Mouse (Mus musculus) kidney, postnatal 0 days (tissue): ENCODE measurements around the gene Slc27a5. TPM values are rescaled to one million over a fixed set of nuclear protein-coding genes. Genes with fewer than 3 reads are reported as not detected.
A peak's percentile ranks its signal among the peaks of the same experiment; 100 is the strongest.

Experiments used
- ATAC-seq: fragments of 200-750 bp; cut with Nextera tagmentation; replicated peaks from 2 replicates; pipeline ENCODE4 v1.8.0; 2017; ENCODE audit warnings: low read depth, moderate number of reproducible peaks, moderate TSS enrichment, moderate library complexity; ENCODE audit not compliant: low FRiP score
- DNase-seq: peaks from one replicate; pipeline ENCODE4 v3.0.0-alpha.2; 2016; ENCODE audit warnings: low spot score
- H3K27ac ChIP-seq: fragments of 300-500 bp; sonication (generic); 2 replicates; pipeline ENCODE4 v1.5.1; 2014; ENCODE audit warnings: mild to moderate bottlenecking
- H3K27me3 ChIP-seq: fragments of 300-500 bp; sonication (generic); 2 replicates; pipeline ENCODE4 v1.6.1; 2014; ENCODE audit warnings: low read length, mixed read lengths; ENCODE audit not compliant: insufficient read depth
- H3K36me3 ChIP-seq: fragments of 300-500 bp; sonication (generic); 2 replicates; pipeline ENCODE4 v1.6.1; 2014; ENCODE audit warnings: low read length, mixed read lengths; ENCODE audit not compliant: insufficient read depth
- H3K4me1 ChIP-seq: fragments of 300-500 bp; sonication (generic); replicated peaks from 2 replicates; pipeline ENCODE4 v1.6.1; 2014; ENCODE audit warnings: antibody characterized with exemption, low read length, mixed read lengths; ENCODE audit not compliant: insufficient read depth
- H3K4me2 ChIP-seq: fragments of 300-500 bp; sonication (generic); 2 replicates; pipeline ENCODE4 v1.6.1; 2014; ENCODE audit warnings: mild to moderate bottlenecking, low read length, moderate library complexity, mixed read lengths
- H3K4me3 ChIP-seq: fragments of 300-500 bp; sonication (generic); replicated peaks from 2 replicates; pipeline ENCODE4 v1.5.1; 2014; ENCODE audit warnings: low read depth, low read length
- H3K9ac ChIP-seq: fragments of 300-500 bp; sonication (generic); 2 replicates; pipeline ENCODE4 v1.6.1; 2014; ENCODE audit warnings: low read depth, low read length
- H3K9me3 ChIP-seq: fragments of 300-500 bp; sonication (generic); replicated peaks from 2 replicates; pipeline ENCODE4 v1.6.1; 2016; ENCODE audit warnings: low read length, inconsistent platforms, mixed read lengths
- CTCF ChIP-seq: IDR thresholded peaks from 2 replicates; pipeline ENCODE4 v1.5.1; 2016; ENCODE audit warnings: antibody characterized with exemption, low read depth, mild to moderate bottlenecking, moderate library complexity
- WGBS: fragments of 180-500 bp; shearing (Covaris S2); extraction: QIAGEN DNeasy Blood & Tissue Kit; methylation state at CpG from one replicate; pipeline ENCODE4 v1.1.7; 2014; 5-methylcytosine and 5-hydroxymethylcytosine counted together
- polyA plus RNA-seq: library from polyadenylated mRNA; unstranded; fragments of >200 nt; fragmentation: Nextera tagmentation; extraction: Ambion mirVana; gene quantifications from 2 replicates; pipeline ENCODE4 v1.2.1, GENCODE M21; 2015

Gene Slc27a5
- polyA plus RNA-seq, 1 experiment from 2014 or later = 0.07 TPM

DNA sequence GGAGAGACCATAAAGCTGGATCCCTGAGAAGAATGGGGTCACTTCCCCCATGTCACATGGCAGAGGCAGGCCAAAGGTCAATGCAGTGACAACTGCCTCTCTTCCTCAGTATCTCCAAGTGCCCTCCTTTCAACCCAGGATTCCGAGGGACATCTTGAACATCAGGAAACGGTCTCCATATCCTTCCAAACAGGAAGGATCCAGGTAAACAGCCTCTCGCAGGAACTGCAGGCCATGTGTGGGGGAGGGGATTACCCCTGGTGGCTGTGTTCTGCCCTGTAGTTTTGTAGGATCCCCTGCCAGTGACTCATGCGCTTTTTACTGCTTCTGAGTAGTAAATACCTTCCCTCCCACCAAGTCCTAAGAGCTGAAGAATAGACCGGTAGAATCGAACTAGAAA, 18.2 kb downstream of the Slc27a5 start:
- Histone ChIP-seq H3K4me2 (no peak overlapping the region), H3K27ac (no peak overlapping the region), H3K36me3 (no peaks in the 10 kb centered on the region), H3K4me3 (no peak overlapping the region), H3K9ac (no peak overlapping the region), H3K4me1 (peaks cover 5% of the 10 kb centered on the region; the same call in 1 of the 2 replicates), H3K27me3 (no peaks in the 10 kb centered on the region), H3K9me3 (no peaks in the 10 kb centered on the region)
- ATAC-seq = no peak
- 38% methylated on average over 6 of the region's 6 CpGs for WGBS
- TF ChIP-seq CTCF = 0 out of 2 replicates have a peak, but pooled peaks have one; percentile 4
- peak; percentile 12 for DNase-seq

DNA sequence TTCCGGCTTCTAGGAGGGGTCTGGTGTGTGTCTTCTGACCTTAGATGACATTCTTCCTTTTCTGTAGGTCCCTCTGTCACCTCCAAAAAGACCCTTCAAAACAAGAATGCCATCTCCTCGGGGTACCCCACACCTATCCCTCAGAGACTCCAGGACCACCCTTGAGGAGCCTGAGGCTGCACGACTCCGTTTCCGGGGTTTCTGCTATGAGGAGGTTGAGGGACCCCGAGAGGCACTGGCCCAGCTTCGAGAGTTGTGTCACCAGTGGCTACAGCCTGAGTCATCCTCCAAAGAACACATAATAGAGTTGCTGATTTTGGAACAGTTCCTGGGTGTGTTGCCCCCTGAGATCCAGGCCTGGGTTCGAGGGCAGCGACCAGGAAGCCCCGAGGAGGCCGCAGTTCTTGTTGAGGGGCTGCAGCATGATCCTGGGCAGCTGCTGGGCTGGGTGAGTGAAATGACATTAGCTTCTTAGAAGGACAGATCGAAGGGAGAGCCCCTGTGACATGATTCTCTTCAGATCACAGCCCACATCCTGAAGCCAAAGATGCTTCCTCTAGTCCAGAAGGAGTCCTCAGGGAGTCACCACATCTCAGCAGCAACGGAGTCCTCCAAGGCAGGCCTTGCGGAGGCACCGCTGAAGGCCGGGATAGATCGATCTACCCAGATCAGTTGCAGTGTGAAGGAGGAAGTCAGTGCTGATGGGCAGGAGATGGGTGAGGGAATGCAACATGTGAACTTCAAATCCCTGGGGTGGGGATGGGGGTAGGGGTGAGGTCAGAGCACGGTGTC, 18.9 kb downstream of the Slc27a5 start:
- H3K9me3 ChIP-seq = no peaks in the 10 kb centered on the region
- ATAC-seq = no peak
- peak overlapping the region; percentile 89; the same call in 1 of the 2 replicates for H3K27ac ChIP-seq
- H3K9ac ChIP-seq = peak overlapping the region; percentile 65; the same call in 1 of the 2 replicates
- no peaks in the 10 kb centered on the region for H3K36me3 ChIP-seq
- peak overlapping the region; percentile 60 for H3K4me2 ChIP-seq
- H3K4me3 ChIP-seq = peak overlapping the region; percentile 64; the same call in 1 of the 2 replicates
- DNase-seq = peak; percentile 1
- 74% methylated on average over 18 of the region's 18 CpGs for WGBS
- no peak for TF ChIP-seq CTCF
- H3K27me3 ChIP-seq = no peaks in the 10 kb centered on the region
- H3K4me1 ChIP-seq = peaks cover 5% of the 10 kb centered on the region; the same call in 1 of the 2 replicates

DNA sequence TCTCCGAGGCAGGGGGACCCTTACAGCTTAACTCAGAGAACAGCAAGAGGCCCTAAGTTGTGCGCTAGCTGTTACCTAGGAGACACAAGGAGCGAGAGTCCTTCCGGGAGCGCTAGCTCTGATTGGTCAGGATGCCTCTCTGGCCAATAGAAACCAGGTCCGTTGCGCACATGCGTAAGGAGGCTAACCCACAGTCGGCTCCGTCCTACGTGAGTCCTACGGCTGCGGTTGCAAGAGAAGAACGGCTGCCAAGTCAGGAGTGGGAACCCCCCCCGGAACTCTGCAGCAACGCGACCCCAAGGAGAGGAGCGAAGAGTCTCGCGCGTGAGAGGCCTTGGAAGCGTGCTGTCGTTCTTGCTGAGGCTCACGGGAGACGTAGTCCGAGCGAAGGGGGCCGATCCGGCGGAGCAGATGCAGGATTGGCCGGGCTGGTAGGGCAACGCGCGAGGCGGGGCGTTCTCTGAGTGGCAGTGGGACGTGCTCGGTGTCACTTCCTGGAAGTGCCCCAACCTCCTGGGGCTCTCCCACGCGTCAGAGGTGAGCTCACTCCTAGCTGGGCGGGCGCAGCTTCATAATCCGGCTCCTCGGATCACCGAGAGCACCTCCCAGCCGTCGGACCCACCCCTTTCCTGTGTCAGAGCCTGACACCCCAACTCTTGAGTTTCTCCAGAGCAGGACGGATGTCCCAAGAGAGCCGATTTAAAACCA, 20.2 kb downstream of the Slc27a5 start, which contains the start of gene Zfp446:
Gene Zfp446 (plus strand): TSS at position 167 of the 708 bp plus-strand sequence.
- Histone ChIP-seq H3K4me1 (peaks cover 5% of the 10 kb centered on the region; the same call in 1 of the 2 replicates), H3K27me3 (no peaks in the 10 kb centered on the region), H3K36me3 (peaks cover 6% of the 10 kb centered on the region; the same call in 1 of the 2 replicates), H3K9me3 (no peaks in the 10 kb centered on the region), H3K4me2 (peak within 1 kb of the TSS; percentile 60), H3K9ac (peak within 1 kb of the TSS; percentile 65), H3K4me3 (peak within 1 kb of the TSS; percentile 64), H3K27ac (peak within 1 kb of the TSS; percentile 89)
- no peak for TF ChIP-seq CTCF
- peak; percentile 99 for DNase-seq
- peak; percentile 99 for ATAC-seq
- under 1% methylated on average over 49 of the region's 49 CpGs for WGBS

DNA sequence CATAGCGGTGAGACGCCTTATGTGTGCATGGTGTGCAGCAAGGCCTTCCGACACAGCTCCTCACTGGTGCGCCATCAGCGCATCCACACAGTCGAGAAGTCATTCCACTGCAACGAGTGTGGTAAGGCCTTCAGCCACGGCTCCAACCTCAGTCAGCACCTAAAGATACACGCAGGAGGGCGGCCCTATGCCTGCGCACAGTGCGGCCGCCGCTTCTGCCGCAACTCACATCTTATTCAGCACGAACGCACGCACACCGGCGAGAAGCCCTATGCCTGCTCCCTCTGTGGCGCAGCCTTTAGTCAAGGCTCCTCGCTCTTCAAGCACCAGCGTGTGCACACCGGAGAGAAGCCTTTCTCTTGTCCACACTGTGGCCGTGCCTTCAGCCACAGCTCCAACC, 27.1 kb downstream of the Slc27a5 start:
- DNase-seq = no peak
- 97% methylated on average over 25 of the region's 25 CpGs for WGBS
- ATAC-seq = no peak
- Histone ChIP-seq H3K4me3 (no peak overlapping the region), H3K9ac (no peak overlapping the region), H3K4me1 (0 out of 2 replicates have a peak, but pooled peaks cover 5% of the 10 kb centered on the region), H3K27ac (no peak overlapping the region), H3K9me3 (no peaks in the 10 kb centered on the region), H3K4me2 (no peak overlapping the region), H3K27me3 (no peaks in the 10 kb centered on the region), H3K36me3 (peaks cover 24% of the 10 kb centered on the region)
- TF ChIP-seq CTCF = no peak

DNA sequence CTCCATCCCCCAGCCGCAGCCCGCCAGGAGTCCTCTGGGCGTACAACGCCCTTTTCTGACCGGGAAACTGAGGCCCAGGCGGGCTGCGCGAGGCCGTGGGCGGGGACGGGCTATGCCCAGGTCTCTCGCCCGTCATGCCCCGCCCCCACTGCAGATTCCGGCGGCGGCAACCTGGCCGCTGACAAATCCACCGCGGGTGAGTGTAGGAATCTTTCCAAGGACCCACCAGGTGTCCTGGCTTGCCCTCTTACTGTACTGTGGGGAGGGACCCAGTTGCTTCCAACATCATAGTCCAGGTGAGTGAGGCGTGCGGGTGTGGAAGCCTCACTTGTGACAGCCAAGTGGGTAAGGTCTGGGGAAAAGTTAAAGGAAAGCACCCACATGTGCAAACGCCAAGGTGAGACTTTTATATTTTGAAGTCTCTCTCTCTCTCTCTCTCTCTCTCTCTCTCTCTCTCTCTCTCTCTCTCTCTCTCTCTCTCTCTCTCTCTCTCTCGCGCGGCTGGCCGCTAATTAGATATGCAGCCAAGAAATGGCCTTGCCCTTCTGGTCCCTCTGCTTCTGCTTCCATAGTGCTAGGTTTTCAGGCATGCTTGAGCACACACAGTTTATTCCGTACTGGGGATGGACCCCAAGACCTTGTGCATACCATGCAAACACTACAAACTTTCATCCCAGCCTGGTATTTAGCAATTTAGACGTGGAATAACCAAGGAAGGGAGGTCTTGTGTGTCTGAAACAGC, 31.7 kb downstream of the Slc27a5 start:
- Histone ChIP-seq H3K9me3 (no peaks in the 10 kb centered on the region), H3K4me2 (peak overlapping the region; percentile 99), H3K9ac (peak overlapping the region; percentile 88), H3K27ac (peak overlapping the region; percentile 87), H3K36me3 (peaks cover 11% of the 10 kb centered on the region), H3K4me3 (peak overlapping the region; percentile 92), H3K27me3 (no peaks in the 10 kb centered on the region), H3K4me1 (peaks cover 13% of the 10 kb centered on the region)
- ATAC-seq (peak; percentile 59), DNase-seq (peak; percentile 29)
- WGBS = under 1% methylated on average over 29 of the region's 29 CpGs
- no peak for TF ChIP-seq CTCF
